Mouse (Mus musculus) heart, postnatal 25 days (tissue): Measurements from ENCODE around the gene Etfrf1. TPM values are rescaled to one million over a fixed set of nuclear protein-coding genes. Genes with fewer than 3 reads are reported as not detected.

Experiments
- DNase-seq: peaks from one replicate; pipeline ENCODE4 v3.0.0; 2022; ENCODE audit warnings: low spot score
- intact Hi-C: fragments of 180-260 bp; cut with DNase I; formaldehyde crosslinking; loops from one replicate; pipeline ENCODE4 v1.15.1; 2025
- total RNA-seq, 2 experiments: library from RNA; stranded (reverse); gene quantifications; 2 replicates each; pipeline ENCODE4 v1.2.3; 2021

The Etfrf1 gene
- total RNA-seq, 2 experiments from 2014 or later = 100 to 112 TPM

DNA sequence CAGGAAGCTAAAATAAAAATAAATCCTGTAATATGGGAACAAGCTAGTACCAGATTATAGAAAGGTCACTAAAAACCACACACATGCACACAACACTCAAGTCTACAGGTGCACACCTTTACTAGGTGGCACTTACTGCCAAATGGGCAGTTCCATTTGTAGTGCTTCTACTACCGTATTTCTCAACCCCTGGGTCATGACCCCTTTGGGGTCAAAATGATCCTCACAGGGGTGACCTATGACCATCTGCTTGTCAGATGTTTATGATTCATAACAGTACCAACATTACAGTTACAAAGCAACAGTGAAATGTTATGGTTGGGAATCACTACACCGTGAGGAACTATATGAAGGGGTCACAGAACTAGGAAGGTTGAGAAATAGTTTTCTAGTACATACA, 3.0 kb downstream of the Etfrf1 start:
- DNase-seq = no peak
- intact Hi-C loops = no loop called here

DNA sequence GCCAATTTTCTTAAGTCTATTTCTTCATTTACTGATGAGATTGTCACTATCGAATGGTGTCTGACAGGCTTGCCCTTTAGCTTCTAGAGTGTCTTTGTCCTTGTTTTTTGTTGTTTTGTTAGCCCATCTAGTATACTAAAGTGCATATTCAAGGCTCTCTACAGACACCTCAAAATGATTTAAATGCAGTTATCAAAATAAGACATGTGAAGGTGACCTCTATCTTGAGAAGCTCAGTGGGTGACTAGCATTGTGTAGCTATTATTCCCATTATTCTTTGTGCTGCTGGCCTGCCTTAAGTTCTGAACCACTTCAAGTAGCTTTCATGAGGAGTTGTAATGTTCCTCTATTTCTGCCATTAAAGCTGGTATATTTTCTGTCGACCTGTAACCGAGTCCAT, 4.9 kb downstream of the Etfrf1 start:
- intact Hi-C loops = no loop called here

DNA sequence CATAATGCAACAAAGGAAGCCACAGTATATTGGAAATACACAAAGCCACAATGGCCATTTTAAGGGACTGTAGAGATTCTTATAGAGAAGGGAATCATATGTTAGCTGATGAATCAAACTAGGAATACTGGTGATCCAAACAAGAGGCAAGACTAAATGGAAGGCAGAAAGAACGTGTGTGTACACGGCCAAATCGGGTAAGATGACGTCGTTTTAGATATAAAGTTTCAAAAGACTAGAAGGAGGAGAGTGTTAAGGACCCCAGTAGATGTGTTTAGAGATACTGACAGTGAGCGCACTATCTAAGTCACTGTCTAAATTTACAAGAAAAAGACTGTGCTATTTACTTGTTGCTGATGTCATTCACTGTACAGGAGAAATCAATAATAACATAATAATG, 13.3 kb downstream of the Etfrf1 start:
- intact Hi-C loops = no loop called here
- no peak for DNase-seq

More for the DNA sequence above, 4.9 kb downstream of the Etfrf1 start:
- DNase-seq = no peak

DNA sequence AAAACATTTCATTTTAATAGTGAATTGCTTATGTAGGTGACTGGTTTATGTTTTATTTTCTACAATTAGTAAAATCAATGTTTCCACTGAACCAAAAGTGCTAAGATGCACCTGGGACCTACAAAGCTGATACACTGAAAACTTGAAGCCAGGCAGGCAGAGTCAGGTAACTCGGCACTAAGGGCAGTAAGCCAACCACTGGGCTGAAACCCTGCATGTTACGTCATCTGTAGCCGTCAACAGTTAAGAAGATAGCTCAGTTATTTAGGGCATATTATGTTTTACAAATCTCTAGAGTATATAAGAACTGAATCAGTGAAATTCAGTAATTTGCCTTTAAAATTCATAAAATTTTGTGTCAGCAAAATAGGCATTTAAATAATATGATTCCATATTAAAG, 15.4 kb downstream of the Etfrf1 start:
- DNase-seq = no peak
- intact Hi-C loops = no loop called here

DNA sequence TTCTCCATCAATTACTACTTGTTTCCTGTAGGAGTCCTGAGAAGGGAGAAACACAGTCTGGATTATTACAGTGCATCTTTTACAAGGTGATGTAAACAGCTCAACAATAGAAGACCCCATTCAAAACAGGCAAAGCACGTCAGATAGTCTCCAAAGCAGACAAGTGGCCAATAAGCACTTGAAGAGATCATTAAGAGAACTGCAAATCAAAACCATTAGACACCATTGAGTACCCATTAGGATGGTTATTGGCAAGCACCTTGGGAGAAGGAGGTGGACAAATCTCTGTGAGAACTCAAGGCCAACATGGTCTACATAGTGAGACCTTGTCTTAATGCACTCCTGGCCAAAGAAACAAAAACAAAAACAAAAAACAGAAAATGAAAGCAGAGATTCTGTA, 23.5 kb downstream of the Etfrf1 start:
- DNase-seq = no peak
- intact Hi-C loops = no loop called here

DNA sequence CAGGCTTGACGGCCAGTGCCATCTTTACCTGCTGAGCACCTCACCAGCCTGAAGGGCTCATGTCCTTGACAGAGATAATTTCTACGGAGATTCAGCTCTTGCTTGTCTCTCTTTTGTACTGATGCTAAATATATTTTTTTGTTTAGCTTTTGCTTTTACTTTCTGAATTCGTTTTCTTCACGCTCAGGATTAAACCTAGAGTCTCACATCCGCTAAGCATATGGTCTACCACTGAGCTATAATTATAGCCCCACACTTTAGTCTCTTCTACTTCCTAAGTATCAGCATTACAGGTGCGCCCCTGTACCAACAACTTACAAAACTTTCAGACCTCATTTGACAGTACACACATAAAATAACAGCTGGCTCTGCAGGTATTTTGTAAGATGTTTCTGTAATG, 24.4 kb downstream of the Etfrf1 start:
- intact Hi-C loops = no loop called here
- DNase-seq = no peak

DNA sequence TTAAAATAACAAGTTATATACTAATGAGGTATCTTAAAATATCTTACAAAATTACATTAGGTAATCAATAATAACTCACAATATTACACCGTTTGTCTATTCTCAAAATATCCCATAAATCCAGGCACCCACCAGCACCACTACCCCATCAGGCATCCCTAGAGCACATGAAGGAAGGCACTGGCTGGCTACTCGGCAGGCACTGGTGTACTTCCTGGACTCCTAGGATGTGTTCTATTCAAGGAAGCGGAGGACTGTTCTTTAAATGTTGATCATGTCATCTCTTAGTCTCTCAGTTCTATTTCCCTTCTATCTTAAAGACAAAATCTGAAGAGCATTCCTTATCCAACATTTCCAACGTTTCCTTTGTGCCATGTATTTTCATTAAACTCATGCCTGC, 26.2 kb downstream of the Etfrf1 start:
- intact Hi-C loops = no loop called here
- DNase-seq = no peak

DNA sequence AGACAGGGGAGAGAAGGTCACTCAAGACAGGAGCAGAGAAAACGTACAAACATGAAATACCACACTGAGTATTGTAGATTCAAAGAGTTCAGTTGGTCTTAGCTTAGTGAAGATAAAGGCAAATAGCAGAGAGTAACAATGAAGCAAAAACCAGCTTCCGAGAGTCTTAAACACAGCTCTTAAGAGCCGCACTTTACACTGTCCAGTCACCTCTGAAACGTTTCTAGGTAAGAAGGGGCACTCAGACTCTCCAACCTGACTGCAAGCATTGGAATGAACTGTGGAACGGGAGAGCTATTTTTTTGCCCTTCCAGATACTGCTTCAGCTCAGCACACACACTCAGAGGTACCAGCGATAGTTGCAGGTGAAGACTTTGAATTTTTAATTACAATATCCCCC, 29.4 kb downstream of the Etfrf1 start:
- DNase-seq = no peak
- intact Hi-C loops = no loop called here

DNA sequence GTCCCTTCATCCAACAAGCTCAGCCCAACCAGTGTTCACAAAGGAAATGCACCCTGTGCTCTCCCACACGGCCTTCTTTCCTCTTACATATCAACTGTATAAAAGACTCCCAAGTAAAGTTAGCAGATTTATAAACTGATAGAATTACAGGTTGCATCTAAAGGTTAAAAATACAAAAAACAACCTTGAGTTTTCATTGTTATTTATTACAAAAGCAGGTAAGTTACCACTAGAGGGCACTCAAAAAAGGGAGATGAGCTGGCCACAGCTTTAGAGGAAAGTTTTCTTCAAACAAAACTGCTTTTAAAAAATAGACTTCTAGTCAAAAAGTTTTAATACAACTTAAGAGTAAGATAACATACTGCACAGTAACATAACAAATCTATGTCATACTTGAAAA, 31.6 kb downstream of the Etfrf1 start:
- intact Hi-C loops = loop anchor here (2.0 kb wide), 1 partner anchor 100 kb away; no protein-coding TSS in a partner anchor
- DNase-seq = no peak

DNA sequence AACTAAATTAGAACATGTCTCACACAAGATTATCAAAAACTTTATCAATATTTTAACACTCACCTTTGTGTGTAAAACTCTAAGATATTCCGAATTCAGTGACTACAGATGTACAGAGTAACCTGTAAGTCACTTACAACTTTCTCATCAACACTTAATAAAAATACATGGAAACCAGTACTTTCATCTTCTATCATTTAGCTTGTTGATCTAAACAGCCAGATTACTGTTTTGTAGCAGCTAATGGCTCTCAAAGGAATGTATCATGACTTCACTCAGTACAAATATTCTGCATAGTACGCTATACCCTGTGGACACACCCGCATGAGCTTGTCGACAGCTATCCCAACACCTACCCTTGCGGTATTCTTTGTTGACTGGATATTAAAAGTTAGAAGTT, 35.9 kb downstream of the Etfrf1 start:
- intact Hi-C loops = no loop called here
- no peak for DNase-seq

DNA sequence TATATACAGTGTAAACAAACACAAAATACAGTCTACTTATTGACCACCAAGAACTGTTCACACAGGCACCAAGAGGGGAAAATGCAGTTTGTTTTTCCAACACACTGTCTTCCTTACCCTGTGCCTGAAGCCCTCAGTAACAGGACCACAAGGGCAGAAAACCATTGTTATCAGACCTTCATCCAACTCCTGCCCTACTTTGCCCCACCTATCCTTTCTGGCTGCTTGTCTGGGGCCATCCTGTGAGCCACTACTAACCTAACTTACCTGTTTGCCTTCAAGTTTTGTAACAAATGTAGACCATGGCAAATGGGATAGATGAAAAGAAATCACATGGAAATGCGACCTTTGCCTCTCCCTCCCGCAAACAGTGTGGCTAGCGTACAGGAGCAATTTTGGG, 37.0 kb downstream of the Etfrf1 start:
- intact Hi-C loops = loop anchor here (2.0 kb wide), 1 partner anchor 37 kb away; the partner anchor contains the start of genes Casc1 and Etfrf1
- no peak for DNase-seq

DNA sequence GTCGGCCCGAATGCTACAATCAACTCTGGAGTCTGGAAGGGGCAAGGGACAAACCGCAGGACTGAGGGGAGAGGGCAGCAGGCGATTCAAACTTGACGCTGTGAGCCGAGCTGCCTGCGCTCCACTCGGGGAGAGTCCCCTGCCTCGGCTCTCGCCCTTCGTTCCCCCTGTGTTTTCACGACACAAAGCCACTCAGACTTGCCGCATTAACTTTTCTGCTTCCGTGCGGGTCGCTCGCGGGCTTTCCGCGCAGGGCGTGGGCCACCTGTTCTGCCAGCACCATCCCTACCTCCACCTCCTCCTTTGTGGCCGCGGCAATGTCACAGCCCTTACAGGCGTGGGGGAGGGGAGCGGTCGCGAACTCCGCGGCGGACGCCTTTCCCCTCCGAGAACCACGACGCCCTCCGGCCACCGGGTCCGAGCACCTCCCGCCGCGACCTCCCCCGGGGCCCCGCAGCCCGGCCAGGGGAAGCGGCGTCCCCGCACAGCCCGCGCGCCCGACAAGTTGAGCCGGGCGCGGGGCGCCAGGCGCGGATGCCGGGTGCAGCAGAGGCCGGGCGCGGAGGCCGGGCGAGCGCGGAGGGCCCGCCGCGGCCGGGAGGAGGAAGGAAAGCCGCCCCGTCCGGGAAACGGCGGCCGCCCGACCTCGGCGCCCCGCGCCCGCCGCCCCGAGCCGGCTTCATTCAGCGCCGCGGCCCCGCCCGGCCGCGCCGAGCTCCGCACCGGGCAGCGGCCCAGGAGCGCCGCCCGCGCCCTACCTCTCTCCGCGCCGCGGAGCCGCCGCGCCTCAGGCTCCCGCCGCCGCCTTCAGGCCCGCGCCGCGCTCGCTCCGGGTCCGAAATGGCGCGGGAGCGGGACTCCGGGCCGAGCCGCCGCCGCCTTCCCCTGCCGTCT, 38.6 kb downstream of the Etfrf1 start:
- peak; percentile 23 for DNase-seq

DNA sequence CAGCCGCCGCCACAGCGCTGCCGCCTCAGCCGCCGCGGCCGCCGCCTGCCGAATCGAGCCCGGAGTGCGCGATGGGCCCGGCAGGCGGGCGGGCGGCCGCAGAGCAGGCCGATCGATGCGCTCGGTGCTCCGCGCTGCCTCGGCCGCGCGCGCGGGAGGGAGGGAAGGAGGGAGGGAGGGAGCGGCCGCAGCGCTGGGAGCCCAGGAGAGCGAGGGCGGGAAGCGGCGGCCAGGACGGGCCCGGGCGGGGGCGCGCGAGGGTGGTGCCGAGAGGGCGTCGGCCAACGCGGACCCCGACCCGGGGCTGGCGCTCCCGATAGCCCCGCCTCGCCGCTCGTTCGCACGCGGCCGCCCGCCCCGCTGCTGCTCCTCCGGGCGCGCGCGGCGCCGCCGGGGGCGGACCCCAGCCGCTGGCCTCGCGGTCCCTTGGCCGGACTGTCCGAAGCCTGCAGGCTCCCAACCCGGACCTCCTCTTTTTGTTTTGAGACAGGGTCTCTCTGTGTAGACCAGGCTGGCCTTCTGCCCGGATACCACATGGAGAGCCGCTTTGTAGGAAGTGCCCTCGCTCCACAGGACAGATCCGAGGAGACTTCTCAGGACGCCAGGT, 39.4 kb downstream of the Etfrf1 start, which contains the start of gene Kras:
Gene Kras, minus strand, starts transcription at position 55 of the 607 bp plus-strand sequence.
- DNase-seq = peak; percentile 85
- intact Hi-C loops = loop anchor here (10.0 kb wide), 1 partner anchor 495 kb away; the partner anchor contains the start of gene Rassf8

More for the DNA sequence above, 38.6 kb downstream of the Etfrf1 start:
- intact Hi-C loops = loop anchor here (2.0 to 10.0 kb wide), 2 partner anchors 39 to 495 kb away; partner anchors contain the start of genes Casc1, Etfrf1 and Rassf8

DNA sequence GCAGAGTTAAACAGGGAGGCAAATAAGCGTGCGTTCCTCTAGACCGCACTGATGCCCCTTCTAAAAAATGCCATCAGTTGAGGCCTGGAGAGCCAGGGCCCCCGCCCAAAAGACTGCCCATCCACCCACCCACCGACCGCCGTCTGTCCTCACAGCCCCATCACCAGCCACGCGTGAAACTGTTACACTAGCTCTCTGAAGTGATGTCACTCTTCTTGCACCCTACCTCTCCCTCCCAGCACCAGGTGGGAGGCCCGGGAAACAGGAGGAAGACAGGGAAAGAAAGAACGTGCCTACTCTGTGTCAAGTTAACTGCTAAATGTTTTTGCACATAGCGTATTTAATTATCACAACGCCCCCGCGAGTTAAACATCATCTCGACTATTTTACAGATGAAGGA, 39.9 kb downstream of the Etfrf1 start:
- DNase-seq = no peak
- intact Hi-C loops = loop anchor here (10.0 kb wide), 1 partner anchor 494 kb away; the partner anchor contains the start of gene Rassf8

DNA sequence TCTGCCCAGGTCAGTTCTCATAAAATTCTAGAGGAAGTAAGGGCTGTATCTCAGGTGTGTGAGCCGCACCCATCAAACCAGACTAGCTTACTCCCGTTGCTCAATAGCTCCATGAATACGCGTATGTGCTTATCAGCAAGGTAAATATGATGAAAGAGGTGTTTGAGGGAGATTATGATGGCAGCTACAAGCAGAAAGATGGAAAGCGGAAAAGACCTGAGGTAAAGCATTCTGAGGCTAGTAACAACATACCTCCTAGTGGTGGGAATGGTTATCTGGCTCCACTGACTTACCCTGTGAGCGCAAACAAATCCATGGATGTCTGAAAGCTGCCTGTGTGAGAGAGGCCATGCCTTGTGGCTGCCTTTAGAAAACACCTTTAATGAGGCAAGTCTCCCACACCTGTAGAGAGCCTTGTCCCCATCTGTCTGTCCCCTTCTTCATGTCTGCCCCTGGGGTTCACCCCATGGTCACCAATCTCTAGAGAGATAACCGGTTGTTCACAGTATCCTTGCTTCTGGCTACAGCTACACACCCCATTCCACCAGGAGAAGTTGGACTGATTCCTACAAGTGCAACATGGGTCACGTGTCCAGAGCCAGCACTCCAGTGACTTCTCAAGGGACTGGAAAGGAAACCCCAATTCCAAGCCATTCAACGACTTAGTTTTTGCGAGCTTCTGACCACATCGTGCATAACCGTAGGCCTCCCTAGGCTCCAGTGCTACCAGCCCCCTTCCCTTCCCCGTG, 45.2 kb downstream of the Etfrf1 start:
- intact Hi-C loops = loop anchor here (10.0 kb wide), 1 partner anchor 489 kb away; the partner anchor contains the start of gene Rassf8
- no peak for DNase-seq

DNA sequence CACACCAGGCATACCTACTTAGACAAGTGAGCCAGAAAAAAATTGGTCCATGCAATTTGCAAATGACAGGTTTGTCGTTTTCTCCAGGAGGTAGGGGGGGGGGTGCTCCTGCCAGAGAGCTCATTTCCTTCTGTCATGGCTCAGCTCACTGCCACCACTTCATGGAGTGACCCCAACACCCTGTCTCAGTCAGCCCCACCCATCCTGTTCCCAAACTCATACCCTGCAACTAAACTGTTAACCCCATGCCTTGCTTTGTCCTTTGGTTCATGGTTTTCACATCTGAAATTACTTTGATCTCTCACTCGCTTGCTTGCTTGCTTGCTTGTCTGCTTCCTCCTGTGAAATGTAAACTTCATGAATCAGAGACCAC, 45.8 kb downstream of the Etfrf1 start:
- intact Hi-C loops = loop anchor here (10.0 kb wide), 1 partner anchor 488 kb away; the partner anchor contains the start of gene Rassf8
- DNase-seq = no peak

DNA sequence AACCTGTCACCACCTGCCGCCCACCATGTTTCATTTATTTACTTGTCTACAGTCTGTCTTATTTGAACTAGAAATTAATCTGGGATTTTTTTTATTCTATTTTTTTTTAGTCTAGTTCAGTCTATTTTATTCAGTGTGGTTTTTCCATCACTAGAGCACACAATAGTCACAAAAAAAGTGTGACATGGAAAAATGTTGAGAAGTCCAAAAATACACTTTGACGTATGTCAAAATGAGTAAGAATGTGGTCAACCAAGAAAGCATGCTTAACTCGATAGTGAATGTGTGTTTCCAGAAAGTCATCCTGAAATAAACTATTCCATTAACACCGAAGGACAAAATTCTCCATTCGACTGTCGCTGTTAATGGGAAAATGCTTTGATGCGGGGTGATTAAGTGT, 51.4 kb downstream of the Etfrf1 start:
- intact Hi-C loops = no loop called here
- DNase-seq = no peak
